Mouse (Mus musculus): ENCODE data around the gene Olfr262. TPM values are rescaled to one million over a fixed set of nuclear protein-coding genes. Genes with fewer than 3 reads are reported as not detected.

The Olfr262 gene
- total RNA-seq (2012; rRNA removed) (not detected in 2 replicates), polyA plus RNA-seq (2012; ENCODE audit: insufficient read depth in 1 of 2, insufficient read length in 2 of 2, low read depth in 1 of 2, low replicate concordance in 2 of 2, missing spikeins in 1 of 2) (not detected)

DNA sequence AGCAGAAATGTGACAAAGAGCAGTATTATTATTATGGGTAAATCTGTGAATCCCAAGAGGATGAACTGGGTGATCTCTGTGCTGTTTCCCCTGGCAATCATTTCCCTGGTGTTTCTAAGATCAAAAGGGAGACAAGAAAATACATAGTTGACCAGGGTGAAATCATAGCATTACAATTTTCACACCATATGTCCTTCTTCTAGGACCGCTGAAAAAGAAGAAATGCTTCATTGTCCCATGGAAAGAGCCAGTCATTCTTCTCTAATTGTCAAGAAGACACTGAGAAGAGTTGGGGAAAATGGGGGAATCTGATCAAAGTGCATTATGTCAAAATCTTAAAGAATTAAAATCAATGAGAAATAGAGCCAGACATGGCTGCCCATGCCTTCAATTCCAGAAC, at the start of gene Olfr262:
Olfr262 (minus strand) TSS at position 101 of the 400 bp plus-strand sequence.
- Histone ChIP-seq H3K79me2 (ENCODE audit: control insufficient read depth, insufficient read depth, low read length, poor library complexity) (no peaks in the 10 kb centered on the region), H3K36me3 (ENCODE audit: control insufficient read depth in 1 of 2, insufficient read depth in 2 of 2, low read length in 2 of 2) (no peaks in the 10 kb centered on the region), H3K4me3 (ENCODE audit: control insufficient read depth in 1 of 2, insufficient read depth in 1 of 2, low read depth in 2 of 2, low read length in 2 of 2) (no peak within 1 kb of the TSS), H3K27ac (ENCODE audit: control insufficient read depth, low read depth, low read length) (no peak within 1 kb of the TSS), H3K9me3 (replicated peaks; ENCODE audit: insufficient read depth, low read length) (no peaks in the 10 kb centered on the region), H3K27me3 (ENCODE audit: control insufficient read depth in 1 of 2, insufficient read depth in 2 of 2, low read length in 2 of 2) (no peaks in the 10 kb centered on the region), H3K9ac (ENCODE audit: control insufficient read depth, low read depth, low read length, poor library complexity, severe bottlenecking) (no peak within 1 kb of the TSS), H3K4me1 (ENCODE audit: control insufficient read depth in 1 of 2, insufficient read depth in 2 of 2, low read length in 2 of 2) (no peaks in the 10 kb centered on the region)
- TF ChIP-seq TCF12 (IDR thresholded peaks at IDR 0.05; ENCODE audit: low read depth, low read length): no peak
- DNase-seq (ENCODE audit: low read depth, low spot score): no peak

DNA sequence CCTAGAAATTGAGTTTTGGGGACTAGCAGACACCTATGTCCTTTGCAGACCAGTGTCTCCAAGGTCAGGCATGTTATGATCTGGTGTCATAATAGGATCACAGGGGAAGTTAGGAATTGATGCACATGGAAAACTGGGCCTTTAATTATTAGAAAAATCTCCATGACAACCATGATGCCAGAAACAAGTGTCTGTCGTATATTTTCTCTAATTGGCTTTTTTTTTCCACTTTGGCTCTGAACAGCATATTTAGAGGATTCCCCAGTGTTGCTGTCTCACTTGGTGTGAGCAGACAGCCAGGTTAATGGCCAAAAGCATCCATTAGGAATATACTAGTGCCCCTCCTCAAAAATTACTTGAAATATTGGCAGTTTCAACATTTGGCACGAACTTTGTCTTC, 38.1 kb upstream of the Olfr262 start, which contains the start of gene Olfr1434:
Olfr1434 (plus strand) TSS at position 301 of the 400 bp plus-strand sequence.
- DNase-seq (ENCODE audit: low read depth, low spot score): no peak
- no peaks in the 10 kb centered on the region for H3K9me3 ChIP-seq (replicated peaks; ENCODE audit: insufficient read depth, low read length)
- no peak within 1 kb of the TSS for H3K27ac ChIP-seq (ENCODE audit: control insufficient read depth, low read depth, low read length)
- no peak within 1 kb of the TSS for H3K9ac ChIP-seq (ENCODE audit: control insufficient read depth, low read depth, low read length, poor library complexity, severe bottlenecking)
- H3K27me3 ChIP-seq (ENCODE audit: control insufficient read depth in 1 of 2, insufficient read depth in 2 of 2, low read length in 2 of 2): no peaks in the 10 kb centered on the region
- H3K4me1 ChIP-seq (ENCODE audit: control insufficient read depth in 1 of 2, insufficient read depth in 2 of 2, low read length in 2 of 2): no peaks in the 10 kb centered on the region
- H3K36me3 ChIP-seq (ENCODE audit: control insufficient read depth in 1 of 2, insufficient read depth in 2 of 2, low read length in 2 of 2): no peaks in the 10 kb centered on the region
- TF ChIP-seq ZKSCAN1 (IDR thresholded peaks at IDR 0.05; ENCODE audit: low read depth, low read length) (no peak), UBTF (IDR thresholded peaks at IDR 0.05; ENCODE audit: borderline replicate concordance, insufficient read depth, low read depth, low read length) (no peak), MAX (IDR thresholded peaks at IDR 0.05; ENCODE audit: low read length) (no peak), BHLHE40 (IDR thresholded peaks at IDR 0.05; ENCODE audit: borderline replicate concordance, low read depth, low read length) (no peak), ZMIZ1 (IDR thresholded peaks at IDR 0.05; ENCODE audit: low read depth, low read length) (no peak), POLR2AphosphoS2 (IDR thresholded peaks at IDR 0.05; ENCODE audit: low read length) (no peak), GATA1 (IDR thresholded peaks at IDR 0.05; ENCODE audit: low read depth, low read length) (no peak), SIN3A (IDR thresholded peaks at IDR 0.05; ENCODE audit: low read length) (no peak), TAL1 (IDR thresholded peaks at IDR 0.05; ENCODE audit: low read length) (no peak), TBP (IDR thresholded peaks at IDR 0.05; ENCODE audit: low read depth, low read length) (no peak), ZNF384 (IDR thresholded peaks at IDR 0.05; ENCODE audit: low read depth, low read length) (no peak), HCFC1 (IDR thresholded peaks at IDR 0.05; ENCODE audit: low read depth, low read length) (no peak), POLR2AphosphoS5 (IDR thresholded peaks at IDR 0.05; ENCODE audit: borderline replicate concordance, low read depth, low read length) (no peak), MEF2A (IDR thresholded peaks at IDR 0.05; ENCODE audit: extremely low read depth, insufficient replicate concordance, low read depth, low read length, poor library complexity, severe bottlenecking) (no peak), CHD2 (IDR thresholded peaks at IDR 0.05; ENCODE audit: low read length) (no peak), USF1 (IDR thresholded peaks at IDR 0.05; ENCODE audit: low read depth, low read length) (no peak), MXI1 (IDR thresholded peaks at IDR 0.05; ENCODE audit: low read depth, low read length) (no peak), CTCF (IDR thresholded peaks at IDR 0.05 in 2 of 3, conservative IDR thresholded peaks at IDR 0.05 in 1 of 3; ENCODE audit: control insufficient read depth in 1 of 3, insufficient read depth in 1 of 3, low read depth in 2 of 3, low read length in 3 of 3, poor library complexity in 1 of 3, severe bottlenecking in 1 of 3) (no peak)
- no peaks in the 10 kb centered on the region for H3K79me2 ChIP-seq (ENCODE audit: control insufficient read depth, insufficient read depth, low read length, poor library complexity)
- H3K4me3 ChIP-seq (ENCODE audit: control insufficient read depth in 1 of 2, insufficient read depth in 1 of 2, low read depth in 2 of 2, low read length in 2 of 2): no peak within 1 kb of the TSS
